Mouse (Mus musculus): ENCODE measurements at regions not wholly inside any gene's neighbourhood (a gene's known extent, or its start where the extent isn't known, plus 50 kb on each side); places are given as distances from the start of the nearest gene placed in this dataset.

DNA sequence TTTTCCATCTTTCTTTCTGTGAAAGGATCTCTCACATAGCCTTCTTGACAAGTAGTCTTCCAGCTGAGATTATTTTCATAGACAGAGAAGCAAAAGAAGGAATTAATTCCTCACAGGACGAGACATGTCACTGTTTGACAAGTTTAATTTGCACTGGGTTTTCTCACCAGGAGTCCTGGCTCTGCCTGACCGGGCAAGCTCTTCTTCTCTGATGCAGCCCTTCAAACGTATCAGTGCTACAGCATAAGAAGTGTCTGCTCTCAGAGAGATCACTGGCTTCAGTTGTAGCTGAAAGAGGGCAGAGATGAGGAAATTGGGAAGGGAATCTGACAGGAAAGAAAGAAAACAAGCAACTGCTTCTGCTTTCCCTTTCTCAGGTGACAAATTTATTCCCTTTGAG, 201.8 kb upstream of the Slc39a10 start:
- DNase-seq (ENCODE audit: low spot score in 2 of 2), result no peak

- DNase-seq (ENCODE audit: low spot score in 2 of 2), result no peak
Measured at GRCm38 (mm10) chr1:47093289-47093947, 200.8 kb upstream of the Slc39a10 start.

GRCm38 (mm10) chr1:47076423-47076822, 183.8 kb upstream of the Slc39a10 start:
- no peak for DNase-seq (ENCODE audit: low spot score in 2 of 2)

DNA sequence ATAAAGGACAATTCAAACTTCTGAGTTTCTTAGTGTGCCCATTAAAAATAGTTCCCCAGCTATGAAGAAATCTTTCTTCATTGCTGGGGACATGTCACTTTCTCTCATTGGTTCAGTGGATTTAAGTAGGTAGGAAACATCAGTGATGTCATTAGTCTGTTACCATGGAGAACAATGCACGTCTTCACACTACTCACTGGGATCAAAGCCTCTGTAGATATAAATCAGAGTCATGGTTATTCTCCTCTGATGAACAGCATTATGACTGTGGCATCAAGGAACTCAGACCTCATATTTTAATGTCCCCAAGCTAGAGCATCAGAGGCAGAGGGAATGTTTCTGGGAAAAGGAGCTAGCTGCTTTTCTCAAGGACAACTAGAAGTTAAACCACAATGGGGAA, 165.5 kb upstream of the Slc39a10 start:
- no peak for DNase-seq (ENCODE audit: low spot score in 2 of 2)

DNA sequence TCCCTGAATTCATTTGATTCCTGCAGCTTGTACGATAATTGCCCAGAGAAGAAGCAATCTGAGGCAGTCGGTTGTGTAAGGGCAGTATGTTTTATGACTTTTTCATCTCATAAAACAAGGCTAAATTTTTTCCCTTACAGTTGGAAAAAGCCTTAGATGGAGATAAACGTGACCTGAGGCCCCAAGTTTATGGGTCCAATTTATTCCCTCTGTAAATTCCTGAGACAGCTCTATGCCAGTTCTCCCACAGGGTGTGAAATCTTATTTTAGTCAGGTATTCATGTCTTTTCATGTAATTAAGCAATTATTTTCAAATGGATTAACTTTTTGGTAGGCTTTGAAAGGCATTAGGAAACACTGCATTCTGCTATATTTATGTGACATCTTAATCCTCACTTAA, 164.7 kb upstream of the Slc39a10 start:
- no peak for DNase-seq (ENCODE audit: low spot score in 2 of 2)

DNA sequence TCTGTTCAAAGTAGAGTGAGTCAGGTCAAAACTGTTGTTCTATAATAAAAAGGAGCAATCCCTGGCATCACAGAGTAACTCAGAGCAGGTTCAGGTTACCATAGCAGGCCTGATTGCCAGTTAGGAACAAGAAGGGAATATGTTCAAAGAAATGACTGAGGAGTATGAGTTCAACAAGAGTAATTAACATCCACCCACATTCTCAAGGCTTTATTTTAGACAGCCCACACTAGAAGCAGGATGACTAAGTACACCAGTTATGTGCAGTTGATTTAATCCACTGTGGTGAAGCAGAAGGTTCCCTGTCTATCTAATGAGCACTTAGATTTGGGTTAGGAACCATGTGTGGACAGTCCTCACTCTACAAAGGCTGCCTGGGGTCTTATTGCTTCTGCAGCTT, 158.5 kb upstream of the Slc39a10 start:
- no peak for DNase-seq (ENCODE audit: low spot score in 2 of 2)

DNA sequence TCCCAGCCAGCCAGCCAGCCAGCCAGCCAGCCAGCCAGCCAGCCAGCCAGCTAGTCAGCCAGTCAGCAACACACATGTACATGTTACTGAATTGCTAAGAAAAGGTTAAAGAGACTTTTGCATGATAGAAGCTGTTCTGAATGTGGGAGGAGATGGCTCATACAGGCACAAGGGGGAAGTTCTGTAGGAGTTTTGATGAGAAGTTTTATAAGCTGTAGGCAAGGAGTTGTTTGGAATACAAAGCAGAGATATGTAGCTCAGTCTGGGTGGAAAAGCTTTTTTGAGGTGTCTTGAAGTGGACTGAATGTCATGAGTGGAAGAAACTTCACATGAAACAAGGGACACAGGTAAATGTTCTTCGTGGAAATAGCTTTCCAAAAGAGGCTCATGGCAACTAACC, 157.8 kb upstream of the Slc39a10 start:
- no peak for DNase-seq (ENCODE audit: low spot score in 2 of 2)

GRCm38 (mm10) chr1:47037576-47037975, 144.9 kb upstream of the Slc39a10 start:
- DNase-seq (ENCODE audit: low spot score in 2 of 2), result no peak

- no peak for DNase-seq (ENCODE audit: low spot score in 2 of 2)
Measured at GRCm38 (mm10) chr1:47019356-47019755, 126.7 kb upstream of the Slc39a10 start.

- DNase-seq (ENCODE audit: low spot score in 2 of 2), result no peak
Measured at GRCm38 (mm10) chr1:47014526-47014925, 121.9 kb upstream of the Slc39a10 start.

GRCm38 (mm10) chr1:47003746-47004145, 111.1 kb upstream of the Slc39a10 start:
- DNase-seq (ENCODE audit: low spot score in 2 of 2), result no peak

- DNase-seq (ENCODE audit: low spot score in 2 of 2), result no peak
Measured at GRCm38 (mm10) chr1:46999337-46999736, 106.7 kb upstream of the Slc39a10 start.

GRCm38 (mm10) chr1:46985978-46986377, 93.3 kb upstream of the Slc39a10 start:
- DNase-seq (ENCODE audit: low spot score in 2 of 2), result no peak

GRCm38 (mm10) chr1:46983093-46983492, 90.4 kb upstream of the Slc39a10 start:
- no peak for DNase-seq (ENCODE audit: low spot score in 2 of 2)

- DNase-seq (ENCODE audit: low spot score in 2 of 2), result peak in 1 of 2 experiments; percentile 29
Measured at GRCm38 (mm10) chr1:46970470-46970869, 77.8 kb upstream of the Slc39a10 start.

DNA sequence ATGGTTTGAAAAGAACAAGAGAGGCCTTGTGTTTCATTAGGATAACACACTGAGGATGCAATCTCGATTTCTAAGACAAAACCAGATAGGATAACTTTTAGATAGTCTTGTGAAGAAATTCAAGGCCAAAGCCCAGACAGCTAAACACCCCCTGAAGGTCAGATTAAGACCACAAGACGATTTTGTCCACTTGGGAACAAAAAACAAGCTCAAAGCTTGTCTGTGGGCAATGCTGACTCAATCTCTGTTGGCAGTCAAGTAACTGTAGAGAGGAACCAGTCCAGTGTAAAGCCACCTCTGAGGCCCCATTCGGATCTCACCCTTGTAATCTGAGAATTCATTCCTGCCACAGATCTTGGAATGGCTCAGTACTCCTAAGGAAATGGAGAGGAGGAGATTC, 75.7 kb upstream of the Slc39a10 start:
- no peak for DNase-seq (ENCODE audit: low spot score in 2 of 2)

GRCm38 (mm10) chr1:46966917-46967266, 74.2 kb upstream of the Slc39a10 start:
- DNase-seq (ENCODE audit: low spot score in 2 of 2), result no peak

DNA sequence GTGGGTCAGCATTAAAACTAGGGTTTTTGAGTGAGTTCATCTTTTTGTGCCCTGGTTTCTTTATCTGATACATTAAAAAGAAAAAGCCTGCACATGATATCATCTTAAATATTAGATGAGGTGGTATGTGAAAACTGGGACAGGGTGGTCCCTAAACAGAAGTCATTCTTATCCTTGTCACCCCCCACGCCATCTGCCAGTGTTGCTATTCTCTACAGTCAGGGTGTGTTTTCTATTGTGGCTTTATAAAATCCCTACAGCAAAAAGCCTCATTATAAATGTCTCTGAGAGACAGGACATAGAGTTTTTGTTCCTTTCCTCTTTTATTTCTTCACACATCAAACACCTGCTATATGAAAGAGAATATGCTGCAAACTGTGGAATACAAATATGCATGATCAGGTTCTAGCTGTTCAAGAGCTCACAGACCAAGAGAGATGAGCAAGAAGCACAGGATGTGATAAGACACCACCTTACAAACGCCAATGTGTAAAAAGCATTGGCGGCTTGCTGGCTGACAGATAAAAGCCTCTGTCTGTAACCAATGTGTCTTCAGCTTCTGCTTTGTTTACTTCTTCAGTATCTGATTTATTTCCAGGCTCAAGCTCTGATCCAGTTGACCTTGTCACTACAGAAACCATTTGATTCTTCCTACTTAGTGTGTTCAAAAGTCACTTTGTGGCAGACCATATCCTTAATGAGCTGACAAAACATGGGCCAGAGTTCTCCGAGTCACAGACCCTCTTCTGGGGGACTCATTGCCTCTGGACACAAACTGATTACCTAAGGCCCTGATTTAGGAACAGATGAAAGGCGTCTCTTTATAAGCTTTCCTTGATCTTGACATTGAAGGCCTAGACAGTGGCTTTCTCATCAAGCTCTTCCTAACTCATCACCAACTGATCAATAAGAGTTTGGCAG, 73.6 kb upstream of the Slc39a10 start:
- no peak for DNase-seq (ENCODE audit: low spot score in 2 of 2)

GRCm38 (mm10) chr1:46963973-46964727, 71.5 kb upstream of the Slc39a10 start:
- no peak for DNase-seq (ENCODE audit: low spot score in 2 of 2)
